Mouse (Mus musculus): Measurements from ENCODE around the gene Nrl.

The Nrl gene

DNA sequence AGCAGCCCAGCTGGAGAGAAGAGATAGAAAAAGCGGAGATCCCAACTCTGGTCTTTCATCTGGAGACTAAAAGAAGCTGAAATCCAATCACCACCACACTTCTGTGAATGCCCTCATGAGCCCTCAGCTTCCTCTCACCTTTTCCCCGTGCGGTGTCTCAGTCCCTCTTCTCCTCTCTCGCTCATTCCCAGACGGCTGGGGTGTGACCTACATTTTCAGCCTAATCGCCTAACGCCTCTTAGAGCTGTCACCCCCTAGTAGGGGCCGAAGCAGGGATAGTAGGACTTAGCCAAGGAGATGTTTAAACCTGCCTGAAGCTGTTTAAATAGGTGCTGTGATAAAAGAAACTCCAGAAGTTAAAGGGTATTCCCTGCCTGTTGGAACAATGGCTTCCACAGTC, at the start of gene Nrl:
Gene Nrl, minus strand, starts transcription at position 197 of the 400 bp plus-strand sequence.
- DNase-seq: no peak

DNA sequence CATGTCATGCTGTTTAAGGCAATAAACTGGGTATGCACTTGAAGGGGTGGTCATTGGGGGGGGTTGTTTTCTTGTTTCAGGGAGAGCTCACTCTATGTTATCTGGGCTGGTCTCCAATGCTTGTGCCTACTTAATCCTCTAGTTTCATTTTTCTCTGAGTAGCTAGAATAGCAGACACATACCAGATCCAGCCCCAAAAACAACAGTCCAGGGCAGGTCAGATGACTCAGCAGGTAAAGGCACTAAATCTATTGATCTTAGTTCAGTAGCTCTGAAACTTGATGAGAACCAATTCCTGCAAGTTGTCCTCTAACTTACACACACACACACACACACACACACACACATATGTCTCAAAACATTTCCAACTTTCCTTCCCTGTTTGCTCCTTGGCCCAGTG, 47.0 kb upstream of the Nrl start:
- no peak for DNase-seq

DNA sequence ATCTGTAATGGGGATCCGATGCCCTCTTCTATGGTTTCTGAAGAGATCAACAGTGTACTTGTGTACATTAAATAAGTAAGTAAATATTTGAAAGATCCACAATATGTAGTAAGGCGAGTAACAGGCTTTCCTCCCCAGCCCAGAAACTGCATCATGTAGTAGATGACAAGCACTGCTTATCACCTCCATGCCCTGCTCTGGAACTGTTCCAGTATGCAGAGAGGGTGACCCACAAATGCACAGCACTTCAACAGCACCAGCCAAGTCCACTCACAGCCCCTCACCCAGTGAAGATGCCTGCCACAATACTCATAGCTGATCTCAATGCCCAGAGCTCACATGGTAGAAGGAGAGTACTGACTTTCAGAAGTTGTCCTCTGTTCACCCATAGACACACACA, 45.8 kb upstream of the Nrl start:
- no peak for DNase-seq

DNA sequence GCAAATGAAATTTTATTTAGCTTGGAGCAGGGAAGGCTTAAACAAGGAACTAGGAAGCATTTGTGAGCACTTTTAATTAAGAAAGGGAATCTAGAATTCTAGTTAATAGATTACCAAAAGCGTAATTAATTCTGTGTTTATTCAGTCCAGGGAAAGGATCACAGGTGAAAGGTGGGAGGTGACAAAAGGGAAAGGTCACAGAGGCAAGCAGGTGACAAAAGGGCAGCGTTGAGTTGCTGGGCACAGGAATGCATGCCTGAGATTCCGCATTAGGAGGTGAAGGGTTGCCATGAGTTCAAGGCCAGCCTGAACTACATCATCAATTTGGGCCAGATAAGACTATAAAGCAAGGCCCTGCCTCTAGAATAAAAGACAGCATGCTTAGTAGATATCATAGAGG, 42.7 kb upstream of the Nrl start:
- DNase-seq: no peak

DNA sequence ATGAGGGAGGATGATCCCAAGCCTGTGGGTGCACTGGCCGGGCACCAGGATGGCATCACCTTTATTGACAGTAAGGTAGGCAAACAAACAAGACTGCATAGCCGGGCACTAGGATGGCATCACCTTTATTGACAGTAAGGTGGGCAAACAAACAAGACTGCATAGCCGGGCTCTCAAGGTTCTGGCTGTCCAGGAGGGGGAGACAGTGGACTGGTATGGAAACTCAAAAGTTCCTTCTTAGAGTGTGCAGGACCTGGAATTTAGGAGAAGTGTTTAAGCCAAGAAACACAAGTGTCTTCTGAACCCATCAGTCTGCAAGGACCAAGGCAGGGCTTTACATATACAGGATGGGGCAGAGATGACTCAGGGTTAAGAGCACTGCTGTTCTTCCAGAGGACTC, 41.0 kb upstream of the Nrl start:
- DNase-seq: no peak

DNA sequence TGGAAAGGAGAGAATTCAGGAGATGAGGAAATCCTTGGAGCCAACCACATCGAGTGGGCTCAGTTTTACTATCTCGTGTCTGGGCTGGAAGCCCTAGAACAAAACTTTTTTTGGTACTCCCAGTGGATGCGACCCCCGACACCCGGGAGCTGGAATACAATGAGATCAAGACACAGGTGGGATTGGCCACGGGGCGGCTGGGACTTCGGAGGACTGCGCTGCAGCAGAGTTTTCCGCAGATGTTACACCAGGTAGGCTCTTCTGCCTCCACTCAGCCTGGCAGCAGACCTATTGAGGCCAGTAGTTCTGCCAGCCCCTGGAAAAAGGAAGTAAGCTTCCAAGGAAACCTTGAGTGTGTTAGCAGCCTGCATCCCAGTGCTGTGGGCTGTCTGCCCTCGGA, 38.5 kb upstream of the Nrl start:
- no peak for DNase-seq

DNA sequence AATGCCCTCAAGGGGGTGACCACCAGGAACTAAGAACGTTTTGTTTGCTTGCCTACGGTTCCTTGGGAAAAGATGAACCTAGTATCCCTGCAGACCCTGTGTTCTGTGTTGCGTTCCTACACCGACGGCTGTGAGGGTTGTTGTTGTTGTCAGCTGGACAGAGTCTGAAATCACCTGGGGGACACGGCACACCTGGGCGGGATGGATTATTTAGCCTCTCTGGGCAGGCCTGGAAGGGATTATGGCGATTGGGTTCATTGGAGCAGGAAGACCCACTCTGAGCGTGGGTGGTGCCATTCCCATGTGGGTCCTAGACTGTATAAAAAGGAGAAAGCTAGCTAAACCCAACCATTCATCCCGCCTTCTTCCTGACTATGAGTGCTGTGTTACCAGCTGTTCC, 37.1 kb upstream of the Nrl start:
- DNase-seq: no peak

DNA sequence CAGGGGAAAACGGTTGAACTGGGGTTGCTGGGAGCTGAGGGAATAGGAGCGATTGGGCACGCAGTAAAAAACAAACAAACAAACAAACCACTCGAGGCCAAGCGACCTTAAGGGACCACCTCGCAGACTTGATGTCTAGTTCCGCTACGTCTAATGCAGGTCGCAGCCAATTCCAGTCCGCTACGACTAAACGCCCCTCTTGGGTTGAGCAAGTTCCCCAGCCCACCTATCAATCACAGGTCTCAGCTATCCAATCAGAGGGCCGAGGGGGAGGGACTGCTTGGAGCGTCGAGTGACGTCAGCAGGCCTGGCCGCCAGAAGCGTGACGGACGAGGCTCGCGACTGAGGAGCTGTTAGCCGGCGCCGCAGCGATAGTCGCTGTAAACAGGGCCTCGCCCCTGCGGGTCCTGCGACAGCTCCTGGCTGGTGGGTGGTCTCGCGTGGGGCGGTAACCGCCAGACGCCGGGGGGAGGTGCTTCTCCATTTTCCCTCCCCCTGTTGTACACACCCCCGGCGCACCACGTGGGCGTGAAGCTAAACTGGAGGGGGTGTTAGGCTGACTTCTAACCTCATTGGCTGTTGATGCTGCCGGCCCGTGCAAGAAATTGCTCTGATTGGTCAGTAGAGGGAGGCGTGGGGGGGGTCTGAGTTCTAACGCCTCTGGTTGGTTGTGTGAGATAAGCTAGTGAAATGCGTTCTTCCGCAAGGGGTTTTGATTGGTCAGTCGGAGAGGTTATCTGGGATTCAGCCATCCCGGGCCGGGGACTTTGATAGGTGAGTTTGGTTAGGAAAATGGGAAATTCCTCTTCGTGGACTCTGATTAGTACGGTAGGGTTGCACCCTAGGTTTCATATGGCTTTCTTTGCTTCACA, 35.7 kb upstream of the Nrl start, which contains the start of gene A730061H03Rik:
Gene A730061H03Rik, minus strand, starts transcription at position 205 of the 872 bp plus-strand sequence.
- DNase-seq: peak; percentile 98

DNA sequence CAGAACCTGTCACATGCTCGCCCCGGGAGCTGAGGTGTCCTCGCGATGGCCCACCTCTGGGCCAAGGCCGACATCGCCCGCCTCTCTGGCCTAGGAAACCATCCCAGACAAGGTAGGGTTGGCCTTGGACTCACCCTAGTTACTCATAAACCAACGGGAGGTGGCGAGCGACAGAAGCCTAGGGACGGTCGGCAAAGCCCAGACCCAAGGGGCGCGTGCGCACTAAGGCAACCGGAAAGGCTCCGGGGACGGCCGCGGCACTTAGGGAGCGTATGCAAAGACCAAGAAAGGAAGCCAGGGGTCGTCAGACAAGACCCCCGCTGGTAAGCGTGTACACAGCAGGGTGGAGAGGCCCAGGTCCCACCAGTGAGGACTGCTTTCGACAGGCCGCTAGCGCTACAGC, 35.0 kb upstream of the Nrl start, which contains the start of gene Dcaf11:
Gene Dcaf11, plus strand, starts transcription at position 208 of the 403 bp plus-strand sequence.
- peak; percentile 90 for DNase-seq

DNA sequence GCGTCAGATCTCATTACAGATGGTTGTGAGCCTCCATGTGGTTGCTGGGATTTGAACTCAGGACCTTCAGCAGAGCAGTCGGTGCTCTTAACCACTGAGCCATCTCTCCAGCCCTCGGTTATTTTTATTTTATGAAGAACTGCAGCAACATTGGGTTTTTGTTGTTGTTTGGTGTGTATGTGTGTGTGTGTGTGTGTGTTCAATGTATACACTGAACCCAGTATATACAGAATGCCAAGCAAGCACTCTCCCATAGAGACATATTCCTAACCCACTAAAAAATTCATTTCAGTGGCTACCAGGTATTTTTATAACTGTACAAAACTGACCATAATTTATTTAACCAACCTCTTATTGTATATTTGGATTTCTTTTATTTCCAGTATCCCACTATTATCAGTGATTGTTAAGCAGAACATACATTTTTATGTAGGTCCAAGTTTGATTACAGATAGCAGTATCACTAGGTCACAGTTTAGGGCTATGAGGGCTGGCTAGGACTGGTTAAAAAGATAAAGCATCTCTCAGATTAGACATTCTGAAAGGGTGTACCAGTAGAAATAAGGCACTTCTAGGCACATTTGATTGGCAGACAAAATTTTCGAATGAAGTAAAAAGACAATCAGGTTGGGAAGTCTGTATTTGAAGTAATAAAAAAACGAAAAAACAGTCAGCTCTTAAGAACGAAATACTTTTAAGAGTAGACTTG, 34.1 kb upstream of the Nrl start:
- no peak for DNase-seq

DNA sequence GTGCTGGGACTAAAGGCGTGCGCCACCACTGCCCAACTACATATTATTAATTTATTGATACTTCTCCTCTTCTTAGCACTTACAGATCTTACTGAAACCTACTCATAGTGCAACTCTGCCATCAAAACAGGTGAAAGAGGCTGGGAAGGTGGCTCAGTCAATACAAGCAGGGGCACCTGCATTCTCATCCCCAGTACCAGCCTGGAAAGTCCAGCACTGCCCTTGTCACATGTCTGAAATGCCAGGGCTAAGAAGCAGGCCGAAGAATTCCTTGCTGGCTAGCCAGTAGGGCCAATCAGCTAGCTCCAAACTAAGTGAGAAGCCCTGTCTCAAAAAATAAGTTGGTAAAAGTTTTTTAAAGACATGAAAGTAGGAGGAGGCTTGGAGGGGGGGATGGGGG, 32.8 kb upstream of the Nrl start:
- no peak for DNase-seq

DNA sequence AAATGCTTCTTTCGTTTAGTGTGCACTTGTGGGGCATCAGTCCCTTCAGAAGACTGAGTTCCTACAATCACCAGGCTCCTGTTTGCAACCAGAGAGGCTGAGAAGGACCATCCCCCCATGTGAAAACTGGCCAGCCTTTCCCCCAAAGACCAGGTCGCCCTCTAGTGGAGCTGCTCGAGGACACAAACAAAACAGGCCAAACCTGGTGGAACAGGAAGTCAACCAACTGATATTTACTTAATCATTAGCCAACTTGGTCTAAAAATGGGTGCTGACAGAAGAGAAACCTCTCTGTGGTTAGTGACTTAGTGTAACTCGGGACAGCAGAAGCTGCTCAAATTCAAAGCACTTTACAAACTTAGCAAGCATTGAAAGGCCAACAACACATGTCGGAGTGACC, 32.2 kb upstream of the Nrl start:
- DNase-seq: peak; percentile 75

DNA sequence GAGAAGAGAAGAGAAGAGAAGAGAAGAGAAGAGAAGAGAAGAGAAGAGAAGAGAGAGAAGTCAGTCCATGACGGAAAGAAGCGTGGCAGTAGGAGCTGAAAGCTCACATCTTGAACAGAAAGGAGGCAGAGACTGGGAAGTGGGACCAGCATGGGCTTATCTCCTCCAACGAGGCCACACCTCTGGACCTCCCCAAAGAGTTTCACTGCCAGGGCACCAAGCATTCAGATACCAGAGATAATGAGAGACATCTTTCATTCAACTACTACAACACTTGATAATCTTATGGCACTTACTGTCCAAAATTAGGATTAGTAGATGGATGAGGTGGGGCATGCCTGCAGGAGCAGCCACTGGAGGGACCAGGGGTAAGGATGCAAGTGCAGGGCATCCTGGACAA, 31.0 kb upstream of the Nrl start:
- DNase-seq: no peak

DNA sequence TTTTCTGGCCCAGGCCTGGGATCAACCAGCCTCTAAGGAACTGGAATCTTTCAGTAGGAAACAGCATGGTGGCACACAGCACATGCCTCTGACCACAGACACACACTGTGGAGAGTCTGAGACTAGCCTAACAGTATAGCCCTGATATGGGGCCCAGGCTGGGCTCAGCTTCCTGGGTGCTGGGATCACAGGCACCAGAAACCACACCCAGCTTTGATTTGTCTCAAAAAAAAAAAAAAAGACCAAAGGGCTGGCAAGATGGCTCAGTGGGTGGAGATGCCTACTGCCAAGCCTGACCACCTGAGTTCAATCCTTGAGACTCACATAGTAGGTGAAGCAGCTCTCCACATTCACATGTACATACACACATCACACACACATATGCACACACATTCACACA, 29.9 kb upstream of the Nrl start:
- DNase-seq: no peak

DNA sequence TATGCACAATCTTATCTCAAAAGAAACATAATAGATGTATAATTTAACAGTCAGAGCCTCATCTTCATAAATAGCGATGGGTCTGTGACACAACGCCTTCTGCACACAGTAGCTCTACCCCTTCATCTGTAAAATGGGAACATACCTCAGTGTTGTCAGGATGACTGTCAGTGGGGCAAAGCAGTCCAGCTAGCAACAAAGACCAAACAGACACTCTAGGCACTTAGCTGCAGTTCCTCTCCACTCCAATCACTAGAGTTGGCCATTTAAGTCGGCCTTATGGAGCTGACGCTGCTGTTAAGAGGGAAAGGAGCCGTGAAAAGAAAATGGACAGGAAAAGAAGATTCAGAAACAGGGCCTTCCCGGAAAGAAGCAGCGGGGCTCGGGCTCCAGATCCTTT, 27.0 kb upstream of the Nrl start:
- DNase-seq: no peak

DNA sequence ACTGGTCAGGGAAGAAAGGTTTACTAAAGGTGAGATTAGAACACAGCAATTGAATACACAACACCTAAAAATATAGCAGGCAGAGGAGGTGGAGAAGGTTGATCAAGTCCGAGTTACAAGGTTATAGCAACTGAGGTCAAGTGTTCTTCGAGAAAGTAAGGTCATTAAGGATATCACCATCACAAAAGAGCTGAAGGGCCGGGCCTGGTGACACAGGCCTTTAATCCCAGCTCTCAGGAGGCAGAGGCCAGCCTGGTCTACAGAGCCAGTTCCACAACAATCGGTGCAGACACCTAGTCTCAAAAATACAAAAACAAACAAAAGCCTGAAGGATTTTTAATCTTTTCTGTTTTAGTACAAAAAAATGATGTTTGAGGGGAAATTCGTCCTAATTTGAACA, 26.6 kb upstream of the Nrl start:
- no peak for DNase-seq

DNA sequence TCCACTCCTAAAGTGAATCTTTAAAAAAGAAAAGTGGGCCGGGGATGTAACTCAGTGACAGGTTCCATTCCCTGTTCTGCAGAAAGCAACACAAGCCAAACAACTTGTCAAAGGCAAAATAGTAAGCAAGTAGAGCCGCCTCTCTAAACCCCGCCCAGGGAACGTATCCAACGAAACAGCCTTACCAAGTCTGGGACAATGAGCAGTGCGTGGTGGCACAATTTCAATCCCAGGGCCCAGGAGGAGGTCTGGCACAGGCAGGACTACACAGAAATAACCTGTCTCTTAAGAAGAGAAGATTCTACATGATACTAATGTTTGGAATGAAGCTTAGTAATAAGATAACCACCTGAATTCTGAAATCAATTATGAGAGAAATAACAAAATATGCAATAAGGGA, 25.4 kb upstream of the Nrl start:
- no peak for DNase-seq

DNA sequence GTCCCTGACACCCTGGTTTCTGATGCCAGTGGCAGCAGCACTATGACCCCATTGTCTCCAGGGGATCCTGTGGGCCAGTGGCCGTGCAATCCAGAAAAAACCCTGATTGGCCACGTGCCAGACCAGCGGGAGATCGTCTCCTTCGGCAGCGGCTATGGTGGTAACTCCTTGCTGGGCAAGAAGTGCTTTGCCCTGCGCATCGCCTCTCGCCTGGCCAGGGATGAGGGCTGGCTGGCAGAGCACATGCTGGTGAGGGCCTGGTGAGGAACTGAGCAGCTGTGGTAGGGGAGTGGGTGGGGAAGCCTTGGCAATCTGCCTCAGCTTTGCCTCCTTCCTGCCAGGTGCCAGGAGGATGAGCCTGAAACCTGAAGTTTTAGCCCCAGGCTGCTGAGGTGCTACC, 19.6 kb upstream of the Nrl start:
- peak; percentile 52 for DNase-seq

DNA sequence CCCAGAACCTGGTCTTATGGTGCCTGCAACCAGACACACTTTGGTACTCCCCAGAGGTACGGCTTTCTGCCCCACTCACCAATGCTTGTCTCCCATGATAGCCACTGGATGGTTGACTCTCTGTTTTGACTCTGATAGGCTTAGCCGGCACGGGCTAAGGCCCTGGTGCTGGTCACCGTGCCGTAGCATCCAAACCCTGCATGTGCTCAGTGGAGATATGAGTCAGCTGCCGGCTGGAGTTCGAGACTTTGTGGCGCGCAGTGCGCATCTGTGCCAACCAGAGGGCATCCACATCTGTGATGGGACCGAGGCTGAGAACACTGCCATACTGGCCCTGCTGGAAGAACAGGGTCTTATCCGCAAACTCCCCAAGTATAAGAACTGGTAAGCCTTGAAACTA, 17.5 kb upstream of the Nrl start:
- no peak for DNase-seq

DNA sequence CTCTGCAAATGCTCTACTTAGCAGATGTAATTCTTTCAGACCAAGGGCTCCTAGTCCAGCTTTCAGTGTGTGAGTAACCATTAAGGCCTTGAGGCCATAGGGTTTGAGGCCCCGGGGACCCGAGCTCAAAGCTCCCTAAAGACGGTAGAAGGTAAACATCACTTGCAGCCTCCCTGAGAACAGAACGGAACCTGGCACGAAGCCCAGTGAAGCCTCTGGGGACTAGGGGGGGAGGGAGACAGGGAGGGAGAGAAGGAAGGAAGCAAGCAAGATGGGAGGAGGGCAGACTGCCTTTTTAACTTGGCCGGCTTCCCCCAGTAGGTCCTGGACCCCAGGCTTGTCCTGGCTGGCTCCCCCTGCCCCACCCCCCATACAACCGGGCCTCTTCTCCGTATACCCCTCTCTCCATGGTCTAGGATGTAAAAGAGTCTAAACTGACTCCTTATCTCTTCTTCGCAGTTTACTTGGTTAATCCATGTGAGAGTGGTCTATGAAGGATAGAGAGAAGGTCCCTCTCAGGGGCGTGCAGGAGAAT, 16.1 kb upstream of the Nrl start:
- peak; percentile 81 for DNase-seq

DNA sequence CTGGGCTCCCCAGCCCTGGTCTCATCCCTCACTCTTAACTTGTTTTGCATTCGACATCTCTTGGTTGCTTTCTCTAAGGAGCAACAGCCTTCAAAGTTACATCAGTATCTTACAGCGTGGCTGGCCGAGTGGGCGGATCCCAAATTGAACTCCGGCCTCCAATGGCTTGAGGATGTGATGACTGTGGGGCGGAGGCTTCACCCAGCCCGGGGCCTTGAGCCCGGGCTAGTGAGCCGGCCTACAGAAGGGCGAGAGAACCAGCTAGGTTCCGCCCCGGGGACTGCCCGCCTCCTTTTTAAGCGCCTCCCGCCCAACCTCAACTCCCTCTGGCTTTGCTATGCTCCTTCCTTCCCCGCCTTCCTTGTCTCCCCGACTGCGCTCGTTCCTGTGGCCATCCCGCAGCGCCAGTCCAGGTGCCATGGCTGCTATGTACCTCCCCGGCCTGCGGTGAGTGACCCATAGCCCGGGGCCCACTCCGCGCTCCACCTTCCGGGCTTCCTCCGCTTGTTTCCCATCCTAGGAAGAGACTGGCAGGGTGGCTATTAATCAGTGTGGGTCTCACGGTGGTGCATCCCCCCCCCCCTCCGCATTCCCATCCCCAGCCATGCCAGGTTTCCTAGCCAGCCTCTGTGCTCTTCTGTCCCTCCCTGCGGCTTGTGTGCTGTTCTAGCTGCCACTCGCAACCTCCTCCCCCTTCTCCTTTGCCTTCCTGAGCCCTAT, 15.4 kb upstream of the Nrl start, which contains the start of gene Pck2:
Gene Pck2, plus strand, starts transcription at position 200 of the 720 bp plus-strand sequence.
- DNase-seq: peak; percentile 84

DNA sequence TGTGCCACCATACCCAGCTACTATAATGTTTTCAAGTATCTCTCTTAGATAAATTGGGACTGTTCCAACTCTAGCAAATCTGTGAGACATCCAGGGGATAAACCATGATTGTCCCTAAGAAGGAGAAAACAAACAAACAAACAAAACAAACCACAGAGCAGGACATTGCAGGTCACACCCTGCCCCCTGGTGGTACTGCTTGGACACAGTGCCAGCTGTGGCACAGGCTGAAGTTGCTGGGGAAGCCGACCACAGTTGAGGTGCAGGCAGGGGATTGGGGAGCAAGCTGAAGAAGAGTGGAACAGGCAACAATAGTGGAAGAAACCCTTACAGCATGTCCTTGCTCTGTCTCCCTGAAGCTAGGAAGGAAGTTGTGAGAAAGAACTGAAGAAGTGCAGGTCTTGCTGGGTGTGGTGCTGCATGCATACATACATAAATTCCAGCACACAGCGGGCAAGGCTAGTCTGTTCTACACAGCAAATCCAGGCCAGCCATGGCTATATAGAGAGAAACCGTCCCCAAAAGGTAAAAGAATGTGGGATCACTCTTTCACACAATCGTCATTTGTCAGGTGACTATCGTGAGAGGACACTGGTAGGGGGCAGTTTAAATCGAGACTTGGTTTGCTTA, 11.4 kb upstream of the Nrl start:
- DNase-seq: no peak

DNA sequence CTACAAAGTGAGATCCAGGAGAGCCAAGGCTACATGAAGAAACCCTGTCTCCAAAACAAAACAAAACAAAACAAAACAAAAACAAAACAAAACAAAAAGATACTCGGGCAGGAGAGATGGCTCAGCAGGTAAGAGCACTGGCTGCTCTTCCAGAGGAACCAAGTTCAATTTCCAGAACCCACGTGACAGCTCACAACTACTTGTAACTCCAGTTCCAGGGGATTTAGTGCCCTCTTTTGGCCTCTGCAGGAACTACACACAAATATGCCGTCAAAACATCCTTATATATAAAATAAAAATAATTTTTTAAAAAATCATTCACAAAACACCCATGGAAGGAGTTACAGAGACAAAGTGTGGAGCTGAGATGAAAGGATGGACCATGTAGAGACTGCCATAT, 3.2 kb upstream of the Nrl start:
- DNase-seq: no peak
